Mouse (Mus musculus) CD8-positive naive resting alpha-beta T cell, adult 2 months (primary cell): ENCODE data around the gene Itgb5.

Experiments
- DNase-seq, 2 experiments: peaks; one replicate each; pipeline ENCODE4 v3.0.0; 2022; ENCODE audit warnings: low read depth in 2 of 2, low spot score in 2 of 2

Itgb5 gene

DNA sequence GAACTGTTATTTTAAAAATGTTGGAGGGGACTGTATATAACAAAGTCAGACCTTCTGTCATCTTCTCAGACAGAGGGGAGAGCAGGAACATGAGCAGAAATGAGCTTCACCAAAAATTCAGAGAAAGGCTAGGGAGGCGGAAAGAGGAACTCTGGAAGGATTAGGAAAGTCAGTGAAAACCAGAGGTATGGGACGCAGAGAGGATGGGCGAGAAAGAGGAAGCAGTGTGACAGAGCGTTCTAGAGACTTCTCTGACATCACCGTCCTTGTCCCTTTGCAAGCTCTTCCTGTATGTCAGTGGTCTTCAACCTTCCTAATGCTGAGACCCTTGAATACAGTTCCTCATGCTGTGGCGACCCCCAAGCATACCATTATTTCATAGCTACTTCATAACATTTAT is 155.9 kb downstream of the Itgb5 start:
- DNase-seq: no peak

DNA sequence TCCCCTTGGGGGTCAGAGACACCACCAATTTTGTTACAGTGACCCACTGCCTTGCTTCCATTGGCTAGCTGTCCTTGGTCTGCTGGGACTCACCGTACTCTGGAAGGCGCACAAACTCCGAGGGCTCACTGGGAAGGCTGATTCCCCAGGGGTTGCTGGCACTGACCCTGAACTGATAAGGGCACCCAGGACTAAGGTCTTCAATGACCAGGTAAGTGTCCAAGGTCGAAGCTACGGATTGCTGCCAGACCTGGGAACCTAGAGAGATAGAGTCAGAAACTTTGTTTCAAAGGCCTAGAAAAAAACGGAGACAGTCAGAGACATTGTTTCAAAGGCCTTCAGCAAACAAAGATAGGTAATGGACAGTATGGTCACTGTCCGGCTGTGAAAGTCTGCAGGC is 157.5 kb downstream of the Itgb5 start:
- DNase-seq: no peak

DNA sequence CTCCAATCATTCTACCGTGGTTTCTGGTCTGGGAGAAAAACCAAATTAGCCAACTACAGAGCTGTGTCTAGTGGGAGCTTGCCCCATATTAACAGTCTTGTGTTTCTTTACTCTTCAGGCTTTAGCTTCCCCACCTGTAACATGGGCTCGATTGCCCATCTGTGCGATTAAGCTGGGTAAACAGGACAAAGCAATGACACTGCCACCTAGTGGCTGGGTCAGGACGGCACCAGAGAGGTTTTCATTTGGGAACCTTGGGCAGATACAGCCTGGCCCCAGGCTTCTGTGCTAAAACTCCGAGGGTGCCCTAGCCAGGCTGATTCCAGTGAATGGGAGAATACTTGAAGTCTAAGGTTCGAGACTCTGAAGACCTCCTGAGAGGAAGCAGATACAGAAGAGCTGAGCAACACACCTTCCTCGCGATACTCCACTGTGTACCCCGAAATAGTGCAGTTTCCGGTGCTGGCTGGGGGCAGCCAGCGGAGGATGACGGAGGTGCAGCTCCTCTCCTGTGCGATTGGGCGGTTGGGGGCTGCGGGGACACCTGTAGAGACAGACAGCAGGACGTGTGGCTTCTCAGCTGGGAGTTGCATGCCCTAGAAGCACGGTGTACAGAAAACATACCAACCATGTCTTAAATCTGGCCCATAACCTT is 159.0 kb downstream of the Itgb5 start:
- DNase-seq: peak; percentile 43 to 59

DNA sequence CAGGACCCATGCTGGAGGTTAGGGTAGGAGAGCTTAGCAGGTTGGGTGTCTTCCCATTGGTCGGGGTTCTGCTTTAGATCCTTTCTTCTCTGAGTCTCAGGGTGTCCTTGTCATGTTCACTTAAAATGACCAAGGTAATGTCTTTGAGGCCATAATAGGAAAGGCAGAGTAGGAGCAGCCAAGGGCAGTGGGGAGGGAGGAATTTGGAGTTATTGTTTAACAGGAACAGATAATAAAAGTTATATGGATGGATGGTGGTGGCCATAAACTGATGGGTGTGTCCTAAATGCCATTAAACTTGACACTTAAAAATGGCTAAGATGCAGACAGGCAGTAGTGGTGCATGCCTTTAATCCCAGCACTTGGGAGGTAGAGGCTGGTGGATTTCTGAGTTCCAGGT is 159.6 kb downstream of the Itgb5 start:
- no peak for DNase-seq

DNA sequence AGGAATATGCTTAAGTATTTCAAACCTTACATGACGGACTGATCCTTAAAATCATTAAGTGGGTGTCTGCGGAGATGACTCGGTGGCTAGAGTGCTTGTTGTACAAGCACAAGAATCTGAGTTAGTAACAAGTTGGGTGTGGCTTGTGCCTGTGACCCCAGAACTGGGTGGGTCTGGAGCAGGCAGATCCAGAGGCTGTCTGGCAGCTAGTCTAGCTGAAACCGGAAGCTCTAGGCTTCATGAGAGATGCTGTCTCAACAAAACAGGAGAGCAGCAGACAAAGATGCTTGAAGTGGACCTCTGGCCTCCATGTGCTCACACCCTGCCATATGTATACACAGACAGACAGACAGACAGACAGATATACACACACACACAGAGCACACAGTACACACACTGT is 161.2 kb downstream of the Itgb5 start:
- DNase-seq: no peak

DNA sequence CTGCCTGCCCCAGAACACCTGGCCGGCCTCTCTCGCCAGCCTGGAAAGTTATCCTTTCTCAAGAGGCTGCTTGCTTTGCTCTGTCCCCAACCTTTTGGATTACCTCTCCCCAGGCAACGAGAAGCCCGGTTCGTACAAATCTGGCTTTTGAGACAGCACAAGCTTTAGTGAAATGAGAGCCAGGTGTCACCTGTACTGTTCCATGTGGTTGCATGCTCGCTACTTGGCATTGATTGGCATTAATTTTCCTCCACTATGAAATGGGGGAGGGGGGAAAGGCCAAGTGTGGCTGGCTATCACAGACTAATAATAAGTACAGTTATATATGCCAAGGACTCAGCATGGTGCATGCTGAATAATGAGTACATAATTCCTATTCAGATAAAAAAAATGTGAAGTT is 164.9 kb downstream of the Itgb5 start:
- DNase-seq: no peak

DNA sequence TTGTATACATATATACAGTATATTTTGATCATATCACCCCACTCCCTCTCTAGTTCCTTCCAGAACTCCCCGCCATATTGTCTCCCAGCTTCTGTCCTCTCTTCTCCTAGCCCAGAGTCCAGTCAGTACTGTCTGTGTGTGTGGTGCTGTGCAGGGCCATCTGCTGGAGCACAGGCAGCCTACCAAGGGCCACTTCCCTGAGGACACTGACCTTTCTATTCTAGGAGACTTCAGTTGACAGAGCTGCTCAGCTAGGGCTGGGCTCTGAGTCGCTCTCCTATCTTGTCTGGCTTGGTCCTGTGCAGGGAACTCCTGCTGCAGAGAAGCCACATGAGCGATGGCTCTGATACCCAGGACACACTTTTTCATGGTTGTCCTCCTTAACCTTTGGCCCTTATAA is 166.0 kb downstream of the Itgb5 start:
- DNase-seq: no peak

DNA sequence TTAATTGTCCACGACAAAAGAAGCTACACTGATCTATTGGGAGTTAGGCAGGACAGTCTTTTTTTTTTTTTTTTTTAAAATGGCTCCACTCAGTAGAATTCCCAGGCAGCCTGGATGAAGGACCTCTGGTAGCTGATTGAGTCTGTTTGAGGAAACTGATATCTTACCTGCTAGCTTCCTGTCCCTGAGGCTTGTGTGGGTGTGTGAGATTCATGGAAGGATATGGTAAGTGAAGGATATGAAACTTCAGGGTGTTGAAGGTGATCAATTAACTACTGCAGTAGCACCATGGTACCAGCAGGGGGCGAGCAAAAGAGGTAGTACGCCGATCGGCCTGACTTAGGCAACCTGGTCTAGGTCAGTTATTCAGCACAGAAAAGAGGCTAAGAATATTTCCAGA is 166.6 kb downstream of the Itgb5 start:
- peak; percentile 39 to 58 for DNase-seq

DNA sequence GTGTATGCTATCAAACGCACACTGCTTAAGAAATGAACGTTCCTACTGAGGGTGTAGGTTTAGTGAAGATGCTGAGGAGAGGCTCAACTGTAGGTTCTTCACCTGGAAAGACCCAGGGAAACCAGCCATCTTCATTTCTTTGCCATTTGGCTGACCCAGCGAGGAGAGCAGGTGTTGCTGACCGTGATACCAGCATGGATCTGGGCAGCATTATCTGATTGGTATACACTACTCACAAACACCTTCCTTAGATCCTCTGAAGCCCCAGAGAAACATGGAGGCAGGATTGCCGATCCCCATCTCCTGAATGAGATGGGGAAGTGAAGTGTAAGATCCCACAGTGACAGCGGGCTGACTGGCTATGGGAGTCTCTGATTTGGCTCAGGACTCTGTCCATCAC is 168.5 kb downstream of the Itgb5 start:
- no peak for DNase-seq
